Mouse (Mus musculus) brain, adult 10 weeks (tissue): Measurements from ENCODE around the gene C1ql4. TPM values are rescaled to one million over a fixed set of nuclear protein-coding genes. Genes with fewer than 3 reads are reported as not detected.

Experiments used
- polyA plus RNA-seq: library from polyadenylated mRNA; stranded (reverse); fragments of 350-450 nt; fragmentation: Illumina TruSeq; extraction: RNeasy Lipid Tissue Mini Kit (QIAGEN cat#74804); gene quantifications from one replicate; pipeline ENCODE4 v1.2.3, GENCODE M21; 2015; ENCODE audit warnings: low read depth, low replicate concordance

C1ql4 gene
- 1.6 TPM for polyA plus RNA-seq

GRCm38 (mm10) chr15:99087253-99088075 is at the start of gene C1ql4:
Gene C1ql4 (minus strand): TSS chr15:99087817.

GRCm38 (mm10) chr15:99125711-99126080 is 38.1 kb upstream of the C1ql4 start, which contains the start of gene Spats2:
Gene Spats2 (plus strand): TSS chr15:99125916.

GRCm38 (mm10) chr15:99092870-99093269 is 5.3 kb upstream of the C1ql4 start, which contains the start of gene Dnajc22:
Gene Dnajc22 (plus strand): TSS chr15:99093170.

GRCm38 (mm10) chr15:99074019-99074599 is 13.5 kb downstream of the C1ql4 start, which contains the start of gene Troap:
Gene Troap (plus strand): TSS chr15:99074575.

GRCm38 (mm10) chr15:99055040-99055439 is 32.6 kb downstream of the C1ql4 start, which contains the start of gene Prph:
Gene Prph (plus strand): TSS chr15:99055174.

Other genes with a start within 250 kb of the C1ql4 start
- gene Kmt2d, start 216.6 kb downstream of the C1ql4 start, polyA plus RNA-seq: 21.3 TPM
- 15.3 TPM for gene Rhebl1, start 193.3 kb downstream of the C1ql4 start, polyA plus RNA-seq
- gene Dhh, start 189.3 kb downstream of the C1ql4 start, polyA plus RNA-seq: 0.10 TPM
- gene Lmbr1l, start 169.6 kb downstream of the C1ql4 start, polyA plus RNA-seq: 12.2 TPM
- 1,224 TPM for gene Tuba1b, start 153.3 kb downstream of the C1ql4 start, polyA plus RNA-seq
- not detected for gene Gm49450, start 134.3 kb downstream of the C1ql4 start, polyA plus RNA-seq
- gene Tuba1a, start 134.1 kb downstream of the C1ql4 start, polyA plus RNA-seq: 2,104 TPM
- gene Tuba1c, start 57.9 kb downstream of the C1ql4 start, polyA plus RNA-seq: 5.4 TPM
- gene Prph, start 32.6 kb downstream of the C1ql4 start, polyA plus RNA-seq: 4.0 TPM
- not detected for gene Troap, start 13.2 kb downstream of the C1ql4 start, polyA plus RNA-seq
- 0.30 TPM for gene Dnajc22, start 5.4 kb upstream of the C1ql4 start, polyA plus RNA-seq
- gene Spats2, start 38.1 kb upstream of the C1ql4 start, polyA plus RNA-seq: 23.8 TPM
- gene Kcnh3, start 137.0 kb upstream of the C1ql4 start, polyA plus RNA-seq: 71.3 TPM
- 84.0 TPM for gene Mcrs1, start 164.1 kb upstream of the C1ql4 start, polyA plus RNA-seq
- gene Prpf40b, start 207.3 kb upstream of the C1ql4 start, polyA plus RNA-seq: 79.2 TPM
- 1.00 TPM for gene Fam186b, start 208.1 kb upstream of the C1ql4 start, polyA plus RNA-seq